Mouse (Mus musculus) hindbrain, embryonic 16.5 days (tissue): ENCODE results near the gene Tmem150c. TPM values are rescaled to one million over a fixed set of nuclear protein-coding genes. Genes with fewer than 3 reads are reported as not detected.

ENCODE experiments used
- ATAC-seq: fragments of 200-750 bp; cut with Nextera tagmentation; 2 replicates; pipeline ENCODE4 v1.8.0; 2017; ENCODE audit warnings: moderate TSS enrichment, moderate library complexity
- H3K27ac ChIP-seq: fragments of 300-500 bp; sonication (generic); 2 replicates; pipeline ENCODE4 v1.5.1; 2014; ENCODE audit warnings: low read depth, mild to moderate bottlenecking, control low read depth, low read length, moderate library complexity
- H3K27me3 ChIP-seq: fragments of 300-500 bp; sonication (generic); replicated peaks from 2 replicates; pipeline ENCODE4 v1.6.1; 2014; ENCODE audit warnings: low read length; ENCODE audit not compliant: control insufficient read depth, insufficient read depth
- H3K36me3 ChIP-seq: fragments of 300-500 bp; sonication (generic); 2 replicates; pipeline ENCODE4 v1.6.1; 2014; ENCODE audit warnings: mild to moderate bottlenecking, low read length, moderate library complexity, mixed read lengths; ENCODE audit not compliant: control insufficient read depth, insufficient read depth
- H3K4me1 ChIP-seq: fragments of 300-500 bp; sonication (generic); 2 replicates; pipeline ENCODE4 v1.6.1; 2014; ENCODE audit warnings: low read depth, low read length; ENCODE audit not compliant: control insufficient read depth, insufficient read depth
- H3K4me2 ChIP-seq: fragments of 300-500 bp; sonication (generic); 2 replicates; pipeline ENCODE4 v1.6.1; 2014; ENCODE audit warnings: mild to moderate bottlenecking, low read length, control low read depth, moderate library complexity
- H3K4me3 ChIP-seq: fragments of 300-500 bp; sonication (generic); 2 replicates; pipeline ENCODE4 v1.5.1; 2014; ENCODE audit warnings: mild to moderate bottlenecking, low read length, control low read depth, moderate library complexity
- H3K9ac ChIP-seq: fragments of 300-500 bp; sonication (generic); 2 replicates; pipeline ENCODE4 v1.6.1; 2014; ENCODE audit warnings: low read depth, mild to moderate bottlenecking, control low read depth, low read length, moderate library complexity
- H3K9me3 ChIP-seq: fragments of 300-500 bp; sonication (generic); 2 replicates; pipeline ENCODE4 v1.6.1; 2014; ENCODE audit warnings: mild to moderate bottlenecking, low read length, moderate library complexity; ENCODE audit not compliant: control insufficient read depth
- WGBS: fragments of 180-500 bp; shearing (Covaris S2); extraction: QIAGEN DNeasy Blood & Tissue Kit; methylation state at CpG from one replicate; pipeline ENCODE4 v1.1.7; 2014; 5-methylcytosine and 5-hydroxymethylcytosine counted together
- polyA plus RNA-seq: library from polyadenylated mRNA; unstranded; fragments of >200 nt; fragmentation: Nextera tagmentation; extraction: Ambion mirVana; gene quantifications from 2 replicates; pipeline ENCODE4 v1.2.1, GENCODE M21; 2015

Gene Tmem150c
- polyA plus RNA-seq, 1 experiment from 2014 or later, result 37.2 TPM

DNA sequence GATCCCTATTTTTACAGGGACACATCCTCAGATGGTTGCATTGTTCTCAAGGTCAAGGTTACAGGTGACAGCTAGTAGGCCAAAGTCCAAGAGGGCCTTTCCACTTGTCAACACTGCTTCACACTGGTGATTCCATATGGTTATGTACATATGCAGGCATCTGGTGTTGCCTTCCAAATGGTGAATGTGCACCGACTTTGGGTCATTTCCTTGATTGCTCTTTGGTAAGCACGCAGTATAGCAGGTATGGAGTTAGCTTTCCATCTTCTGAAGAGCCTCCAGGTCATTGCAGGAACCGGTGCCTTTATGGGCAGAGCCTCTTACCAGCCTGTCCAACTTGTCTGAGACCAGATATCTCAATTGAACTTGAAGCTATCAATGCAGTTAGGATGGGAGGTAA, 127.0 kb downstream of the Tmem150c start:
- H3K4me3 ChIP-seq, result no peak overlapping the region
- H3K4me1 ChIP-seq, result peaks cover 20% of the 10 kb centered on the region
- no peak overlapping the region for H3K4me2 ChIP-seq
- H3K9ac ChIP-seq, result no peak overlapping the region
- H3K27ac ChIP-seq, result no peak overlapping the region
- no peaks in the 10 kb centered on the region for H3K27me3 ChIP-seq
- H3K36me3 ChIP-seq, result peaks cover 15% of the 10 kb centered on the region
- H3K9me3 ChIP-seq, result no peaks in the 10 kb centered on the region
- 70% methylated on average over 3 of the region's 3 CpGs for WGBS
- ATAC-seq, result no peak

DNA sequence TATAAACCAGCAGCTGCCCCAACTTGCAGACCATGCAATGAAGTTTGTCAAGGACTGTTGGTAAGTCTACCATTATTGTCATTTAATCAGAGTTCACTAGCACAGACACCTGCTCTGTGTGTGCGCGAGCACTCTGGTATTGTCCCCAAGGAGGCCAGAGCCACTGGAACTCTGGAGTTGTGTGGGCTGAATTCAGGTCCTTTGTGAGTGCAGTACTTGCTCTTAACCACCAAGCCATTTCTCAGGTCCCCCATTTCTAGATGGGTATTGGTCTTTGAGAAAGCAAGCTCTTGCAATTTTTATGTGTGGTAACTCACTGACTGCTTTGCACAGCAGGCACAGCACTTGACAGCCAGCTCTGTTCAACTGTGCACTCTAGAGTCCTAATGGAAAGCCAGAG, 127.5 kb downstream of the Tmem150c start:
- Histone ChIP-seq H3K27me3 (no peaks in the 10 kb centered on the region), H3K36me3 (peaks cover 15% of the 10 kb centered on the region), H3K9me3 (no peaks in the 10 kb centered on the region), H3K4me3 (no peak overlapping the region), H3K9ac (no peak overlapping the region), H3K27ac (no peak overlapping the region), H3K4me1 (peaks cover 14% of the 10 kb centered on the region), H3K4me2 (no peak overlapping the region)
- 0 out of 2 replicates have a peak, but pooled peaks have one; percentile 15 for ATAC-seq
- WGBS, result 87% methylated on average over 2 of the region's 2 CpGs

DNA sequence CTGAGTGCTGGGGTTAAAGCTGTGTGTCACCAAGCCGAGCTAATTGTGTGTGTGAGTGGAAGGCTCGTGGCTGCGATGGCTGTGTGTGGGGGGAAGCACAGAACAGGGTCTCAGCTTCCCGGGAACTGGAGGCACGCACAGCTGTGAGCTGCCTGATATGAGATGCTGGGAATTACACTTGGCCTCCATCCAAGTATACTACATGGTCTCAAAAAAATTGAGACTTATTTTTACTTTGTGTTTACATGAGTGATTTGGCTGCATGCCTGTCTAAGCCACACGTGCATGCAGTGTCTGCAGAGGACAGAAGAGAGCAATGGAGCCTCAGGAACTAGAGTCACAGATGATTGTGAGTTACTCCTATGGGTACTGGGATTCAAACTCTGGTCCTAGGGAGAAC, 129.5 kb downstream of the Tmem150c start:
- Histone ChIP-seq H3K4me1 (no peaks in the 10 kb centered on the region; the same call in none of the 2 replicates), H3K27me3 (no peaks in the 10 kb centered on the region), H3K36me3 (peaks cover 14% of the 10 kb centered on the region), H3K4me3 (no peak overlapping the region), H3K4me2 (no peak overlapping the region), H3K27ac (peak overlapping the region; percentile 16; the same call in 1 of the 2 replicates), H3K9ac (no peak overlapping the region), H3K9me3 (no peaks in the 10 kb centered on the region)
- 17% methylated on average over 6 of the region's 6 CpGs for WGBS
- ATAC-seq, result peak; percentile 78

Other genes with a start within 250 kb of the Tmem150c start
- 28.9 and 81.2 TPM in 2 replicates for gene Hnrnpd, start 180.9 kb downstream of the Tmem150c start, polyA plus RNA-seq
- gene 4930524J08Rik, start 180.7 kb downstream of the Tmem150c start, polyA plus RNA-seq, result 2.7 and 2.8 TPM in 2 replicates
- 158 and 173 TPM in 2 replicates for gene Hnrnpdl, start 120.1 kb downstream of the Tmem150c start, polyA plus RNA-seq
- gene Enoph1, start 119.8 kb downstream of the Tmem150c start, polyA plus RNA-seq, result 56.9 and 62.2 TPM in 2 replicates